Mouse (Mus musculus): Measurements from ENCODE around the gene H2afv.

GRCm38 (mm10) chr11:6471054-6471453 lies 26.8 kb upstream of the H2afv start:
- TF ChIP-seq POLR2A (IDR thresholded peaks at IDR 0.05; ENCODE audit: control insufficient read depth, extremely low read depth, insufficient read depth, low read length, poor library complexity) (no peak), CTCF (IDR thresholded peaks at IDR 0.05; ENCODE audit: borderline replicate concordance, control insufficient read depth, extremely low read depth, insufficient read depth, low read length, poor library complexity) (no peak)
